Mouse (Mus musculus): ENCODE results near the gene Cabp7.

Gene Cabp7

GRCm38 (mm10) chr11:4746733-4747132 is at the start of gene Cabp7:
Gene Cabp7, minus strand, starts transcription at chr11:4746778.
- DNase-seq: no peak

GRCm38 (mm10) chr11:4793006-4793405 is 46.4 kb upstream of the Cabp7 start:
- DNase-seq: no peak

- DNase-seq: no peak
These were observed 45.0 kb upstream of the Cabp7 start for GRCm38 (mm10) chr11:4791549-4791948.

GRCm38 (mm10) chr11:4789691-4790090 is 43.1 kb upstream of the Cabp7 start:
- DNase-seq: no peak

- no peak for DNase-seq
These were observed 38.1 kb upstream of the Cabp7 start for GRCm38 (mm10) chr11:4784629-4785142.

GRCm38 (mm10) chr11:4783116-4783515 is 36.5 kb upstream of the Cabp7 start:
- no peak for DNase-seq

- DNase-seq: no peak
These were observed 34.3 kb upstream of the Cabp7 start for GRCm38 (mm10) chr11:4780927-4781326.

GRCm38 (mm10) chr11:4772925-4773324 is 26.3 kb upstream of the Cabp7 start:
- DNase-seq: peak; percentile 67

- DNase-seq: no peak
These were observed 25.2 kb upstream of the Cabp7 start for GRCm38 (mm10) chr11:4771756-4772155.

- no peak for DNase-seq
These were observed 23.3 kb upstream of the Cabp7 start for GRCm38 (mm10) chr11:4769881-4770280.

GRCm38 (mm10) chr11:4769293-4769692 is 22.7 kb upstream of the Cabp7 start:
- DNase-seq: no peak

GRCm38 (mm10) chr11:4768399-4768798 is 21.8 kb upstream of the Cabp7 start:
- no peak for DNase-seq

- DNase-seq: no peak
These were observed 17.9 kb upstream of the Cabp7 start for GRCm38 (mm10) chr11:4764476-4764875.

GRCm38 (mm10) chr11:4763631-4764030 is 17.1 kb upstream of the Cabp7 start:
- no peak for DNase-seq

- no peak for DNase-seq
These were observed 15.9 kb upstream of the Cabp7 start for GRCm38 (mm10) chr11:4762511-4762910.

- no peak for DNase-seq
These were observed 15.4 kb upstream of the Cabp7 start for GRCm38 (mm10) chr11:4761991-4762390.

GRCm38 (mm10) chr11:4760438-4760837 is 13.9 kb upstream of the Cabp7 start:
- DNase-seq: peak; percentile 17

- no peak for DNase-seq
These were observed 11.2 kb upstream of the Cabp7 start for GRCm38 (mm10) chr11:4757789-4758158.

- DNase-seq: no peak
These were observed 10.6 kb upstream of the Cabp7 start for GRCm38 (mm10) chr11:4756984-4757788.

GRCm38 (mm10) chr11:4756460-4756859 is 9.9 kb upstream of the Cabp7 start:
- no peak for DNase-seq

GRCm38 (mm10) chr11:4754867-4755266 is 8.3 kb upstream of the Cabp7 start:
- DNase-seq: no peak

- DNase-seq: no peak
These were observed 7.5 kb upstream of the Cabp7 start for GRCm38 (mm10) chr11:4754036-4754435.

- no peak for DNase-seq
These were observed 6.3 kb upstream of the Cabp7 start for GRCm38 (mm10) chr11:4752836-4753235.

- DNase-seq: peak; percentile 59
These were observed 3.7 kb upstream of the Cabp7 start for GRCm38 (mm10) chr11:4750263-4750662.

- DNase-seq: no peak
These were observed 707 bp upstream of the Cabp7 start for GRCm38 (mm10) chr11:4747285-4747684.
